Mouse (Mus musculus) layer of hippocampus, adult 8-10 months (tissue): ENCODE measurements at regions not wholly inside any gene's neighbourhood (a gene's known extent, or its start where the extent isn't known, plus 50 kb on each side); places are given as distances from the start of the nearest gene placed in this dataset.
"Not testable (repeated sequence)": the region's sequence is repeated elsewhere in the genome, so short reads cannot be mapped to it uniquely, and the experiment has no call there.

Experiments
- DNase-seq, 2 experiments: peaks; one replicate each; pipeline ENCODE4 v3.0.0; 2022; ENCODE audit warnings: low spot score in 2 of 2

GRCm38 (mm10) chrX:95366995-95367394 is 77.7 kb downstream of the Amer1 start:
- peak in 1 of 2 experiments; percentile 2 for DNase-seq

- DNase-seq, result not testable (repeated sequence)
These were observed 79.3 kb downstream of the Amer1 start for GRCm38 (mm10) chrX:95365326-95365725.

GRCm38 (mm10) chrX:95359053-95359452 is 85.6 kb downstream of the Amer1 start:
- DNase-seq, result peak in 1 of 2 experiments; percentile 10
